Mouse (Mus musculus) neural tube, embryonic 14.5 days (tissue): ENCODE data around the gene Dync1li1. TPM values are rescaled to one million over a fixed set of nuclear protein-coding genes. Genes with fewer than 3 reads are reported as not detected.

Experiments
- ATAC-seq: fragments of 200-750 bp; cut with Nextera tagmentation; 2 replicates; pipeline ENCODE4 v1.8.0; 2017; ENCODE audit warnings: low read depth, mild to moderate bottlenecking, moderate TSS enrichment, moderate library complexity
- H3K27ac ChIP-seq: fragments of 300-500 bp; sonication (generic); 2 replicates; pipeline ENCODE4 v1.5.1; 2014; ENCODE audit warnings: low read depth, mild to moderate bottlenecking, control low read depth, low read length, moderate library complexity, mixed read lengths
- H3K27me3 ChIP-seq: fragments of 300-500 bp; sonication (generic); 2 replicates; pipeline ENCODE4 v1.6.1; 2014; ENCODE audit warnings: low read length; ENCODE audit not compliant: control insufficient read depth, insufficient read depth
- H3K36me3 ChIP-seq: fragments of 300-500 bp; sonication (generic); 2 replicates; pipeline ENCODE4 v1.6.1; 2014; ENCODE audit warnings: low read length, mixed read lengths; ENCODE audit not compliant: control insufficient read depth, insufficient read depth
- H3K4me1 ChIP-seq: fragments of 300-500 bp; sonication (generic); 2 replicates; pipeline ENCODE4 v1.6.1; 2014; ENCODE audit warnings: low read length; ENCODE audit not compliant: control insufficient read depth, insufficient read depth
- H3K4me2 ChIP-seq: fragments of 300-500 bp; sonication (generic); 2 replicates; pipeline ENCODE4 v1.6.1; 2014; ENCODE audit warnings: mild to moderate bottlenecking, low read depth, low read length, control low read depth
- H3K4me3 ChIP-seq: fragments of 300-500 bp; sonication (generic); 2 replicates; pipeline ENCODE4 v1.5.1; 2014; ENCODE audit warnings: low read depth, low read length, control low read depth, mixed read lengths
- H3K9ac ChIP-seq: fragments of 300-500 bp; sonication (generic); replicated peaks from 2 replicates; pipeline ENCODE4 v1.6.1; 2014; ENCODE audit warnings: low read depth, mild to moderate bottlenecking, control low read depth, low read length, mixed read lengths
- H3K9me3 ChIP-seq: fragments of 300-500 bp; sonication (generic); 2 replicates; pipeline ENCODE4 v1.6.1; 2016; ENCODE audit warnings: low read length; ENCODE audit not compliant: control insufficient read depth
- WGBS: fragments of 180-500 bp; shearing (Covaris S2); extraction: QIAGEN DNeasy Blood & Tissue Kit; methylation state at CpG from one replicate; pipeline ENCODE4 v1.1.7; 2014; 5-methylcytosine and 5-hydroxymethylcytosine counted together
- polyA plus RNA-seq: library from polyadenylated mRNA; unstranded; fragments of >200 nt; fragmentation: Nextera tagmentation; extraction: Ambion mirVana; gene quantifications from 2 replicates; pipeline ENCODE4 v1.2.1, GENCODE M21; 2014

Dync1li1 gene
- polyA plus RNA-seq, 1 experiment from 2014 or later, result 141 TPM

GRCm38 (mm10) chr9:114747466-114747865 lies 58.9 kb downstream of the Dync1li1 start:
- Histone ChIP-seq H3K9me3 (no peaks in the 10 kb centered on the region), H3K27me3 (no peaks in the 10 kb centered on the region), H3K4me2 (no peak overlapping the region), H3K4me3 (no peak overlapping the region), H3K36me3 (no peaks in the 10 kb centered on the region; the same call in 1 of the 2 replicates), H3K4me1 (peaks cover 3% of the 10 kb centered on the region; the same call in 1 of the 2 replicates), H3K27ac (no peak overlapping the region), H3K9ac (no peak overlapping the region)
- no peak for ATAC-seq
- WGBS, result 86% methylated on average over 12 of the region's 12 CpGs

GRCm38 (mm10) chr9:114751582-114751981 lies 63.0 kb downstream of the Dync1li1 start:
- Histone ChIP-seq H3K9me3 (no peaks in the 10 kb centered on the region), H3K4me2 (no peak overlapping the region), H3K4me3 (no peak overlapping the region), H3K36me3 (no peaks in the 10 kb centered on the region; the same call in 1 of the 2 replicates), H3K27ac (no peak overlapping the region), H3K27me3 (no peaks in the 10 kb centered on the region), H3K9ac (no peak overlapping the region), H3K4me1 (peaks cover 3% of the 10 kb centered on the region; the same call in 1 of the 2 replicates)
- 76% methylated on average over 3 of the region's 3 CpGs for WGBS
- no peak for ATAC-seq

GRCm38 (mm10) chr9:114752311-114752710 lies 63.7 kb downstream of the Dync1li1 start:
- Histone ChIP-seq H3K4me2 (peak overlapping the region; percentile 59), H3K4me1 (peaks cover 3% of the 10 kb centered on the region; the same call in 1 of the 2 replicates), H3K9ac (no peak overlapping the region), H3K27me3 (no peaks in the 10 kb centered on the region), H3K4me3 (no peak overlapping the region), H3K27ac (peak overlapping the region; percentile 57; the same call in 1 of the 2 replicates), H3K36me3 (no peaks in the 10 kb centered on the region; the same call in 1 of the 2 replicates), H3K9me3 (no peaks in the 10 kb centered on the region)
- 78% methylated on average over 9 of the region's 9 CpGs for WGBS
- no peak for ATAC-seq

- H3K27ac ChIP-seq, result peak overlapping the region; percentile 57; the same call in 1 of the 2 replicates
- peak; percentile 93 for ATAC-seq
- WGBS, result 4% methylated on average over 35 of the region's 36 CpGs
Observed at GRCm38 (mm10) chr9:114752863-114753484, 64.4 kb downstream of the Dync1li1 start.

GRCm38 (mm10) chr9:114758272-114758671 lies 69.7 kb downstream of the Dync1li1 start:
- H3K4me2 ChIP-seq, result no peak overlapping the region
- H3K36me3 ChIP-seq, result no peaks in the 10 kb centered on the region
- H3K4me1 ChIP-seq, result no peaks in the 10 kb centered on the region
- no peak overlapping the region for H3K4me3 ChIP-seq
- 86% methylated on average over 7 of the region's 7 CpGs for whole genome bisulfite sequencing
- H3K9ac ChIP-seq, result no peak overlapping the region
- no peak overlapping the region for H3K27ac ChIP-seq
- no peaks in the 10 kb centered on the region for H3K9me3 ChIP-seq
- no peak for ATAC-seq
- H3K27me3 ChIP-seq, result no peaks in the 10 kb centered on the region

More at GRCm38 (mm10) chr9:114752863-114753484, 64.4 kb downstream of the Dync1li1 start:
- H3K4me2 ChIP-seq, result peak overlapping the region; percentile 59
- peaks cover 3% of the 10 kb centered on the region; the same call in 1 of the 2 replicates for H3K4me1 ChIP-seq
- H3K36me3 ChIP-seq, result no peaks in the 10 kb centered on the region; the same call in 1 of the 2 replicates
- H3K9me3 ChIP-seq, result no peaks in the 10 kb centered on the region
- H3K4me3 ChIP-seq, result peak overlapping the region; percentile 35
- no peaks in the 10 kb centered on the region for H3K27me3 ChIP-seq
- H3K9ac ChIP-seq, result peak overlapping the region; percentile 50

- whole genome bisulfite sequencing, result 94% methylated on average over 5 of the region's 5 CpGs
Observed at GRCm38 (mm10) chr9:114758801-114759200, 70.2 kb downstream of the Dync1li1 start.

GRCm38 (mm10) chr9:114759886-114760285 lies 71.3 kb downstream of the Dync1li1 start:
- Histone ChIP-seq H3K9ac (no peak overlapping the region), H3K4me2 (no peak overlapping the region), H3K9me3 (no peaks in the 10 kb centered on the region), H3K27ac (no peak overlapping the region), H3K4me3 (no peak overlapping the region), H3K4me1 (no peaks in the 10 kb centered on the region), H3K27me3 (no peaks in the 10 kb centered on the region), H3K36me3 (no peaks in the 10 kb centered on the region)
- no peak for ATAC-seq
- WGBS, result 44% methylated on average over 4 of the region's 4 CpGs

More at GRCm38 (mm10) chr9:114758801-114759200, 70.2 kb downstream of the Dync1li1 start:
- Histone ChIP-seq H3K27me3 (no peaks in the 10 kb centered on the region), H3K36me3 (no peaks in the 10 kb centered on the region), H3K4me2 (no peak overlapping the region), H3K9me3 (no peaks in the 10 kb centered on the region), H3K27ac (no peak overlapping the region), H3K4me1 (no peaks in the 10 kb centered on the region), H3K9ac (no peak overlapping the region), H3K4me3 (no peak overlapping the region)
- ATAC-seq, result no peak

- Histone ChIP-seq H3K9ac (no peak overlapping the region), H3K4me2 (no peak overlapping the region), H3K9me3 (no peaks in the 10 kb centered on the region), H3K4me3 (no peak overlapping the region), H3K4me1 (no peaks in the 10 kb centered on the region), H3K27ac (no peak overlapping the region), H3K36me3 (no peaks in the 10 kb centered on the region), H3K27me3 (no peaks in the 10 kb centered on the region)
- 87% methylated on average over 5 of the region's 5 CpGs for WGBS
- ATAC-seq, result no peak
Observed at GRCm38 (mm10) chr9:114760353-114760752, 71.8 kb downstream of the Dync1li1 start.

GRCm38 (mm10) chr9:114761848-114762247 lies 73.3 kb downstream of the Dync1li1 start:
- 78% methylated on average over 11 of the region's 11 CpGs for WGBS
- no peak overlapping the region for H3K27ac ChIP-seq
- 0 out of 2 replicates have a peak, but pooled peaks cover 2% of the 10 kb centered on the region for H3K4me1 ChIP-seq
- H3K9ac ChIP-seq, result no peak overlapping the region
- H3K36me3 ChIP-seq, result no peaks in the 10 kb centered on the region
- no peak for ATAC-seq
- no peak overlapping the region for H3K4me3 ChIP-seq
- no peaks in the 10 kb centered on the region for H3K27me3 ChIP-seq
- no peak overlapping the region for H3K4me2 ChIP-seq
- H3K9me3 ChIP-seq, result no peaks in the 10 kb centered on the region
